Mouse (Mus musculus) heart, postnatal 36 days (tissue): Measurements from ENCODE around the gene Ppard. TPM values are rescaled to one million over a fixed set of nuclear protein-coding genes. Genes with fewer than 3 reads are reported as not detected.

Experiments
- DNase-seq, 2 experiments: peaks; one replicate each; pipeline ENCODE4 v3.0.0; 2021 to 2022
- intact Hi-C: fragments of 180-260 bp; cut with DNase I; formaldehyde crosslinking; loops from one replicate; pipeline ENCODE4 v1.15.1; 2025
- total RNA-seq, 2 experiments: library from RNA; stranded (reverse); gene quantifications; 2 replicates each; pipeline ENCODE4 v1.2.3; 2021

The Ppard gene
- total RNA-seq, 2 experiments from 2014 or later = 33.3 to 40.1 TPM

DNA sequence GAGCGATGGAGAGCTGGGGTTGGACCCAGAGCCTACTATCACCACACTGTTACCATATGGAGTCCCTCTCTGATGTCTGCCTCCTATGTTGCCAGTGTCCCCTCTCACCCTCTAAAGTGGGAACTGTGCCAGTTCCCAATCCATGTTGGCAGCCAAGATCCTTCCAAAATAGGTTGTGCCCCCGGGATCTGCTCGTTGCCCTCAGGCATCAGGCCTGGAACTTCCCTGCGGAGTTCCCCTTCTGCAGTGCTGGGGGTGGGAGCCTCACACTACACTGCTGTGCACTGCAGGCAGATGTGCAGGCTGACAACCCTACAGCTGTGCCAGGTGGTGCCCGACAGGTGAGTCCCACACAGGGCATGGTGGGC is 19.8 kb downstream of the Ppard start:
- intact Hi-C loops = no loop called here
- DNase-seq = no peak

DNA sequence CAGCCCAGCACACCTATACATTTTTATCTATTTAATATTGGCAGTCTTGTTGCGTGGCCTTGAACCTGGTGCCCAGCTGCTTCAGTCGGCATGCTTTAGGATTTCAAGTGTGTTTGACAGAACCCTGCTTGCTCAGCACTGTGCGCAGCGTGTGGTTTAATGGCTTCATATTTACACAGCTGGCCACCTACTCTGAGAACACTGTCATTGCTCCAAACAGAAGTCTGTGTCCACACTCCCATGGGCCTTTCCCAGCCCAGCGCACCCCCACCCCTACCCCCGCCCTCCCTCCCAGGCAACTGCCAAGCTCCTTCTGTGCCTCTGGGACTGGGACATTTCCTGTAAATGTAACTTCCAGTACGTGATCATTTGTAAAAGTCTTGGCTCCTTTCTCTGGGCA is 20.7 kb downstream of the Ppard start:
- intact Hi-C loops = no loop called here
- peak in 1 of 2 experiments; percentile 24 for DNase-seq

DNA sequence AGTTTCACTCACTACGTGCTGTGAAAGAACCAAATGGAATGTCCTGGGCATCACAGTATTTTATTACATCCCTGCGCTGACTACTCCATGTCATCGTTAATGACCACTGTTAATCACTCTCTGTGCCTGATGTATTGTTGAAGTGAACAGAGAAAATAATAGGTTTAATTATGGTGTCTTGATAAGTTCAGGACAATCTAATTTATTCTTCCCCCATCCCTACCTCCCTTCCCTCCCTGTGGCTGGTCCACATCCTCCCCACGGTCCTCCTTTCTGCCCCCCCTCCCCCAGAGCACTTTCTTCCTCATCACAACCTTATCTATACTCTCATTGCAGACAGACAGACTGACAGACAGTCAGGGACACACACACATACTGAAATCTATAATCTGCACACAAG is 22.3 kb downstream of the Ppard start:
- no peak for DNase-seq
- intact Hi-C loops = no loop called here

DNA sequence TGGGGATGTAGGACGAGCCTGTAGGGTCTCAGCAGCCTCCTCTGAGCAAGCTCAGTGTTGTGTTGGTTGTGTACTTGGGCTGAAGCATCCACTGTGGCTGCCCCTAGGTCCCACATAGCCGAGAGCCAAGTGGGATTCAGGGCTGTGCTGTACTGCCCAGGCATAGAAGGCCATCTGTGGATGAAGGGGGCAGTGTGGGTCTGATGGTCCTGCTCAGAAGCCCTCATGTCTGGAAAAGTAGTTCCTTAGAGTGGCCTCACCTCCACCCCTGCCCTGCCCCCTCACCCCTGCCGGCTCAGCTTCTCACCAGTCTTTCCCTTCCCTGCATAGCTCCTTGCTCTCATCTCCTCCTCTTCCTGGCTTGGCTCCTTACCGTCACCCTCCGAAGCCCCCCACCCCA is 23.2 kb downstream of the Ppard start:
- DNase-seq = no peak
- intact Hi-C loops = no loop called here

DNA sequence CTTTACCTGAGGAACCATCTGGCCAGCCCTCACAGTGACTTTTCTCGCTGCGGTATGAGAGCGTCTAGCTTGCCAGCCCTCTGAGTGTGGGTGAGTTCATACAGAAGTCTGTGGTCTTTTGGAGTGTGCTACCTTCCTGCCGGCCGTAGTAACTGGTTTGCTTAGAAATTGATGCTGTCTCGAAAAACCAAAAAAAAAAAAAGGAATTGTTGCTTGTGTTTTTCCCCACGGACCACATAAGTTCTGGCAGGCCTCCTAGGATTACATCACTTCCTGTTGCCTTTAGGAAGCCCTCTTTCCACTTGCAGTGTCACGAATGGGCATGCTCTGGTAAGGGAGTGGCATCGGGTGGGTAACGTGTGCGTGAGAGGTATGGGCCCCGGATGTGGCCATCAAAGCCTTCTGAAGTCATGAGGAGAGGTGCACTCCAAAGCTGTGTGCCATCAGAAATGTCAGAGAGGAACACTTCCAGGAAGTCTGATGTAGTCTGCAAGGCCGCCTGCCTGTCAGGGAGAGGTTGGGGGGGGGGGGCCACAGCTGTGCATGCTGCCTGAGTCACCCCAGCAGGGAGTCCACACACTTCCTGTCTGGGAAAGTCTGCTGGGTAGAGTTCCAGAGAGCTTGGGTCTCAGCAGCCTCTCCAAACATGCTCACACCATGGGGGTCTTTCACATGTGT is 24.3 kb downstream of the Ppard start:
- intact Hi-C loops = no loop called here
- peak; percentile 69 to 82 for DNase-seq

DNA sequence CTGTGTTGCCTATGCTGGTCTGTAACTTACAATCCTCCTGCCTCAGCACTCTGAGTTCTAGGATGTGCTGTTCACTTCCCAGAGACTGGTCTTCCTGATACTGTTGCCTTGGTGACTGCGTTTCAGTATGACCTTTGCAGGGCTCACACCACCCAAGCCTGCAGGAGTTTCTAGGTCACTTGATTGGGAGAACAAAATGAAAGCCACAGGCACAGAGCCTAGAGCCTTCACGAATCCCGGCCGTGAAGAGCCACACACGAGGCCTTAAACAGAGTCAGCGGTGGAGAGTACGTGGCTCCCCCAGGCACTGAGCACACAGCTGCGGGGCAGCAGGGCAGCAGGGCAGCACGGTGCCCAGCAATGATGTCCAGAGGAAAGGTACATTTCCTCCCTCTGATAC is 25.8 kb downstream of the Ppard start:
- DNase-seq = no peak
- intact Hi-C loops = no loop called here

DNA sequence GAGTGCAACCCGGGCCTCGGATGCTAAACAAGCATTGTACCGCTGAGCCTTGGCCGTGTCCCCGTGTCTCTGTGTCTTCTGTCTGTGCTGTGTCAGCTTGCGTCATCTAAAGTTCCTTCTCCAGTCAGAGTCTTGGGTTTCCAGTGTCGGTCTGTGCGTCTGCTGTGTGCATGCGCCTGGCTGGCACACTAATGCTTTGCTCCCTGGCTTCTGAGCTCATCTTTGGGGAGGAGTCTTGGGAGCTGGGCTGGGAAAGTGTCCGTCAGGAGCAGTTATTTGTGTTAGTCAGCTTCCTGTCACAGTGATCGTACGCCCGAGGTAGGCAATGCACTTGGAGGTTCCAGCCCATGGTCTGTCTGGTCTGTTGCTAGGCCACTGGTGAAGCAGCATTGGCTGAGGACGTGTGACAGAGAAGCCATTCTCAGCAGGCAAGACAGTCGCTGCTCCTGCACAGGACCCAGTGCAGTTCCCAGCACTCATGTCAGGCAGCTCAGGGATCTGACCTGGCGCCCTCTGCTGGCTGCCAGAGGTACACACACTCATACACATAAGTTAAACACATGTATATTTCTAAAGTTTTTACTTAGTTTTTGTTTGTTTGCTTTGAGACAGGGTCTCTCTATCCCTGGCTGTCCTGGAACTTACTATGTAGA is 27.5 kb downstream of the Ppard start:
- intact Hi-C loops = no loop called here
- peak in 1 of 2 experiments; percentile 37 for DNase-seq

DNA sequence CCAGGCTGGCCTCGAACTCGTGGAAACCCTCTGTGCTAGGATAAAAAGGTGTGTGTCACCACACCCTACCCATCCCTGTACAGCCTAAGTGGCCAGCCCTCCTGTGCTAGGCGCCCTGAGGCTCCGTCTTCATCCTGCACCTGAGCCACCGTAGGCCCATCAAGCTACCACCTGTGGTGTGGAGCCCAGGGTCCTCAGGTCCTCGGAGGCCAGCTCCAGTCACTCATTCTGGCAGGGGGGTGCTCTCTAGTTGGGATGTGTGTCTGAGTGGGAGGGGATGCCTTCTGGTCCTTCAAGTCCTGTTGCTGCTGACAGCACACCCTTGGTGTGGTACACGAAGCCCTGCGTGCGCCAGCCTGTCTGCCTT is 28.0 kb downstream of the Ppard start:
- intact Hi-C loops = no loop called here
- DNase-seq = no peak

DNA sequence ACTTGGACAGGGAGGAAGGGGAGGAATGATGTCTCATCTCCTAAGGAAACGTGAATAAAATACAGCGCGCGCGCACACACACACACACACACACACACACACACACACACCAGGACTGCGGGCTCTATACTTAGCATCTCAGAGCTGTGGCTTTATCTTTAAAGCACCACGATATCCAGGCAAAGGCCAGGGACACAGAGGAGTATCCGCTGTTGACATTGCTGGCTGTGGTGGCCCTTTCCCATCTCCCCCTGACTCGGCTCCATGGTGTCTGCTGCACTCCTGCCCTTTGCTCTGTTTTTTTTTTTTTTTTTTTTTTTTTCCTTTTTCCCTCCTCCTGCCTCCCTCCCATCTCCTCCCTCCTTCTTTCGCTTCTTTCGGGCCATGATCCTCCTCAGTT is 29.3 kb downstream of the Ppard start:
- intact Hi-C loops = no loop called here
- no peak for DNase-seq

DNA sequence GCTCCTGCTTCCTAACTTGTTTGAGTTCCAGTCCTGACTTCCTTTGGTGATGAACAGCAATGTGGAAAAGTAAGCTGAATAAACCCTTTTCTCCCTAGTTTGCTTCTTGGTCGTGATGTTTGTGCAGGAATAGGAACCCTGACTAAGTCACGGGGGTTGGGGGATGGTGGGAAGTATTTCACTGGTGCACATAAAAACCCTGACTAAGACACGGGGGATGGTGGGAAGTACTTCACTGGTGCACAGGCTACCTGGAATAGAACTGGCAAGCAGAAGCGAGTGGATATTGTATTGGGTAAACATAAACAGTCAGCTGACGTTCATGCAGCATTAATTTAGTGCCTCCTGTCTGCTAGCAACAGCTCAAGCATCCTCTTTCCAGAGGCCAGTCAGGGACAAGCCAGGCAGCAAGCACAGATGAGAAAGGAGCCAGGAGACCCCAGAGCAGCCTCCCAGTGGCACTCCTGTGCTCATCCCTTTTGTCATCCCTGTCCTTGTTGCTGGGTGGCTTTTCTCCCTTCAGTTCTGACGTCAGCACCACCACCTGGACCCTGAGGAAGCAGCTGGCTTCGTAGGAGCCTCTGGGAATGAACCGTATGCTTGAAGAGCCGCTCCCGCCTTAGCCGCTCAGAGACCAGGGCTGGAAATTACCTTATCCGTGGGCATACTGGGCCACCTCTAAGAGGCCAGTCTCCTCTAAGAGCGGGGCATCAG is 30.8 kb downstream of the Ppard start:
- intact Hi-C loops = no loop called here
- DNase-seq = no peak

DNA sequence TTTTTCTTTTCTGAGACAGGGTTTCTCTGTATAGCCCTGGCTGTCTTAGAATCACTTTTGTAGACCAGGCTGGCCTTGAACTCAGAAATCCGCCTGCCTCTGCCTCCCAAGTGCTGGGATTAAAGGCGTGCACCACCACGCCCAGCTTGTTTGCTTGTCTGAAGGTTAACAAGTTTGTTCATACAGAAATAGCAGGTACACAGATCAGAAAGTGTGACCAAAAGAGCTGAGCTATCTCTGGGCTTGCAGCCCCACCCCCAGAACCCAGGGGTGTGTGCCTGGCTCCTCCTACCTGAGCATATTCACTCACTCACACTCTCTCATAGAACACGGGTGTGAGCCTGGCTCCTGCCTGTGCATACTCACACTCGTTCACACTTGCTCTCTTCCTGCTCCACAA is 34.8 kb downstream of the Ppard start:
- intact Hi-C loops = no loop called here

DNA sequence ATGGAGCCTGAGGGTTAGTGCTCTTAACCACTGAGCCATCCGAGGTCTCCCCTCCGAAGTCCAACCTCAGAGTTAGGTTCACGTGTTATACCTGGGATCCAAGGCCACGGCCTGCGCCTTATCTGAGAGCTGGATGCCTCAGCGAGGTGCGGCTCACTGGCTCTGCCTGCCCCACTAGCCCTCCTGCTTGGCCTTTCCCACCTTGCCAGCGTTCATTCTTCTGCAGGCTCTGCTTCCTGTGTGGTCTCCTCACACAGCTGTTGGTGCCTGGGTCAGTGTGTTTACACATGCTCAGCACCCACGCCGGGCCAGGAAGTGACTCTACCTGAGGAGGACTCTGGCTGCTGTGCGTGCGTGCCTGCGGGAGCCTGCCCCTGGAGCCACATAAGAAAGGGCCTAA is 37.7 kb downstream of the Ppard start:
- intact Hi-C loops = no loop called here
- no peak for DNase-seq

More for the DNA sequence above, 34.8 kb downstream of the Ppard start:
- DNase-seq = no peak

DNA sequence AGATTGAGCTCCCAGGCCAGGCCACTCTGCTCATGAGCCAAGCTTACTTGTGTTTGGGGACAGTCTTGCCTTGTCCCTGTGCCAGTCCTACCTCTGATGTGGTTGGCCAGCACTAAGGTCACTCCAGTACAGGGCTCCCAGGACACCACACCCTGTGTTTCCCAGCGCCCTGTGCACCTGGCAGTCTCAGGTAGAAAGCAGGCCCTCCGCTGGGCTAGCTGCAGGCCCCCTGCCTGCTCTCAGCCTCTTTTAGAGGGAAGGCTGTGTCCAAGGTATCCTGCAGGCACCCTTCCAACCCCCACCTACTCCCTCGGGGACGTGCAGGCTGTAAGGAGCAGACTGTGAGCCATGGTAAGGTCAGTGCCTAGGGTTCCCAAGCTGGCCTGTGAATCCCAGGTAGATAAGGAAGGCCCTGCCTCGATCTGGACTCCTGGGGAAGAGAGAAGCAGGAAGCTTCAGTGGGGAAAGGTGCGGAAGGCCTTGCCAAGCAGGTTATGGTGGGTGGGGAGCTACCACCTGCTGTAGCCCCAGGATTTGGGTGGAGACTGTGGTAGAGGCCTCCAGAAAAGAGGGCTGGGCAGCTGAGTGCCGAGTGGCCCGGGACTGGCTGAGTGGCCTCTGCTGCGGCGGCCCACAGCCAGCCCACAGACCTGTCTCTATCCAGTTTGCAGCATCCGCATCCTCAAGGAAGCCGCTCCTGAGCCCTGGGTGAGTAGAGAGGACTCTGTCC is 39.2 kb downstream of the Ppard start:
- intact Hi-C loops = no loop called here
- DNase-seq = no peak

DNA sequence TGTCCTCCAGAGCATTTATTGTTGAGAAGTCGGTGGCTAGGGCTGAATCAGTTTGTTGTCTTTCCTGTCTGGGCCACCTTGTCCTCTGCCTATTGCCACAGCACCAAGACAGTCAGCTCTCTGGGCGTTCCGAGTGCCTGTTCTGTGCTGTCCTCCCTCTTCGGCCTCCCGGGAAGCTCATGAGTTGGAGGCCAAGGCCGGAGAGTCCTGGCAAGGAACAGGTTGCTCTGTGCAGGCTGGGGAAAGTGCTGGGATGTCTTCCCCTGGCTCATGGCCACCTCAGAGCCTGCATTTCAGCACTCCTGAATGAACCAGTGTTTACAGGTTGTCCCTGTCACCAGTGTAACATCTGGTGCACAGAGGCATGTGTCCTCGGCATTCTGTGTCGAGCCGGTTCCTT is 39.8 kb downstream of the Ppard start:
- no peak for DNase-seq
- intact Hi-C loops = no loop called here

DNA sequence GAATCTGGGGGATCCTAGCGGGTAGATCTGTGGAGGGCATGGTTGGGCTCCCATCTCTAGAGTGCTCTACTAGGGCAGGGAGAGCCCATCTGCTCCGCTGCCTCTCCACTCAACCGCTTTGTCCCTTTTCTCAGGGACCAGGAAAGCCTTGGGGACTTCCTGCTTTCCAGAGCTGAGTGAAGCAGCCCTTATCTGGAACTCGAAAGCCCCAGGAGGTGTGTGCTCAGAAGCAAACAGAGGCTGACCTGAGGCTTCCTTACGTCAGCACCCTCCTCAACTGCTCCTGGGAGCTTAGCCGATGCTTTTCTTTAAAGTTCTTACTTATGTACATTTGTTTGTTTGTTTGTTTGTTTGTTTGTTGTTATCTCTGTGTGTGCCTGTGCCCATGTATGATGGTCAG is 40.3 kb downstream of the Ppard start:
- no peak for DNase-seq
- intact Hi-C loops = no loop called here

DNA sequence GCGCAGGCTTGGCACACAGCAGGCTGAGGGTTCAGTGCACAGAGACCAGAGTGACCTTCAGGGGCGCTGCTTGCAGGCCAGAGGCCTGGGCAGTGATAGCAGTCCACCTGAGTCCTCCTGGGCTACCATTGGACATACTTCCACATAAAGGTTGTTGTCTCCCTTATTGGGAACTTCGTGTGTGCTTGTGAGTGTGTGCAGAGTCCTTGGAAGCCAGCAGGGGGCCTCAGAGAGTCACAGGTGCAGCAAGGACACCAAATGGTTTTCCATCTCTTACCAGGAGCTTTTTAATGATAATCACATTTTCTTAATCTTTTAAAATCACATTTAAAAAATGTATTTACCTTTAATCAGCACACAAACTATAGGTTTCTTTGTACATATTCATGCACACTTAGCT is 42.2 kb downstream of the Ppard start:
- intact Hi-C loops = no loop called here
- no peak for DNase-seq

DNA sequence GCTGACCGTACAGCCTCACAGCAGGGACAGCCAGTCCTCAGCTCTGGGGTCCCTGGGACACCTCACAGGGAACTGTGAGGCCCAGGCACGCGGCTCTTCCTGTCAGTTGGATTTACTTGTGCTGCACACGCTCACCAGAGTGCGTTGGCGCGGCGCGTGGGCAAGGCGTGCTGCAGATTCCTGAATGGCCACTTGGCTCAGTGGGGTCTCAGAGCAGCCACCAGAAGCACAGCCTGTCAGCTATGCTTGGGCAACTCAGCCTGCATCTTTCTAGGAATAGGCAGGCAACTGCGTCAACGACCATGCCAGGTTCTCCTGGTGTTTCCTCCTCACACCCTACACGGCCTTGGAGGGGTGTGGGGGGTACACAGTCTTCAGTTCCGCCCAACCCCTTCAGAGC is 44.7 kb downstream of the Ppard start:
- no peak for DNase-seq
- intact Hi-C loops = no loop called here

DNA sequence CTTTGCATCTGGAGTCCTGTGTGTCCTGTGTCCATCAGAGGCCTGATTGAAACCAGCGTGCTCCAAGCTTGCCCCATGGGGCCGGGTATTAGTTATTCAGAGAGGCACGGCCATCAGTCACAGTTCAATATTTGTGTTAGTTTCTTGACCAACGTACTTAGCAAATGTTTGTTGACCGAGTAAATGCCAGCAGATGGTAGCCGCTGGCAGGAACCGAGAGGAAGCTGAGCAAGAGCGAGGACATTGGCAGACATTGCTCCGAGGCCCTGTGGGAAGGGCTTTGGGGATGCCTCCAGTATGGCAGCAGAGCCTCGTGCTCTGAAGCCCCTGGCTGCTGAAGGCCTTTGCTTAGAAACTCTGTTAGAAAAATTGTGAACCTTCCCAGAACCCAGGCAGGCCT is 45.2 kb downstream of the Ppard start:
- DNase-seq = no peak
- intact Hi-C loops = no loop called here

DNA sequence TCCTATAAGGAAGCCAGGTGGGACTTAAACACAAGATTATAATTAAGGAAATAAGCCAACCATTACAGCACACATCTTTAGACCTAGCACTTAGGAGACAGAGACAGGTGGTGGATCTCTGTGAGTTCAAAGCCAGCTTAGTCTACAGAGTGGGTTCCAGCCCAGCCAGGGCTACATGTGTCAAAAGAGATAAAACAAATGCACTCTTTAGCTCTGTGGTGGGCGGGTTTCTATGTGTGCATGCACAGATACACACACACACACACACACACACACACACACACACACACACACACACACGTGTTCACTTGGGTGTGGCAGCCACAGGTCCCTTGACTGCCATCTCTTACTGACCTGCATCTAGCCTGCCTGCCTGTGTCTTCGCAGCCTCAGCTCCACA is 45.7 kb downstream of the Ppard start:
- no peak for DNase-seq
- intact Hi-C loops = no loop called here

DNA sequence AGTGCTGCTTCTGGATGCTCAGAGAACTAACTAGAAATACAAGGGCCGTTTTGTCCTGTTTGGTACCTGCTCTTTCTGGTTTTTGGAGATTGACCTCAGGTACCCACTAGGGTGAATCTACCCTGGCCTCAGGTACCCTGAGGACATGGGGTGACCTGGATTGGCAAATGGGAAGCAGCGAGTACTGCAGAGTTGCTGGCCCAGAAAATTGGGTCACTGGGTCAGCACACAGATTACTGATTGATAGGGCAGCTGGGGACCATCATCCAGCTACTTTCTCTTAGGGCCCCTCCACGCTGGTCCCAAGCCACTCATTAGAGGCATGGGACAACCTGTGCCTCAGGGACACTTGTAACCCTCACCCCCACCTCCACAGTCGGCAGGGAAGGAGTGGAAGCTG is 46.7 kb downstream of the Ppard start:
- intact Hi-C loops = no loop called here
- DNase-seq = no peak

DNA sequence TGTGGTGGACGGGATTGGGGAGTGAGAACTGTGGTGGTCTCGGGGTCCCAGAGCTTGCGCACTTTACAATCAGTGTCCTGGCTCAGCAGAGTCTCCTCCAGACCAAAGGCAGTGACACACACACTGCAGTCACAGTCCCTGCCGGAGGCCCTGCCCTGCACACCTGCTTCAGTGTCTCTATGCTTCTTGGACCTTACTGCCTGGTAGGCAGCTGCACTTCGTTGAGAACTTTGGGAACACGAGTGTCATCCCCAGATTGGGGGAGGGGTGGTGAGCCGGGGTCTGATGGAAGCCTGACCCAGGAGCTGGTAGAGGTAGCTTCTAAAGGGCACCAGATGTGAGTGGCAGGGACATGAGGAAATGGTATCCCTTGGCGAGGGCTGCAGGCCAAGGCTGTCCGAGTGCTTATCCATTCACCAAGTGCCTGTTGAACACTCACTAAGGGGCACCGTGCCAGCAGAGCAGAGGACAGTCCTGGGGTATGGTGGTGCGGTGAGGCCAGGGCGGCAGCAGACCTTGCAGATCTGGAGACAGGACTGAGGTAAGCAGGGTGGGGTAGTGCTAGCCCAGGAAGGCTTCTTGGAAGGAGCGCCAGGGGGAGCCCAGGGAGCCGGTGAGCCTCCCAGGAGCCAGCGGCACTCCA is 47.4 kb downstream of the Ppard start:
- intact Hi-C loops = no loop called here
- DNase-seq = peak; percentile 54 to 60
